Mouse (Mus musculus) intestine, embryonic 16.5 days (tissue): Measurements from ENCODE around the gene Gm1979. TPM values are rescaled to one million over a fixed set of nuclear protein-coding genes. Genes with fewer than 3 reads are reported as not detected.
A peak's percentile ranks its signal among the peaks of the same experiment; 100 is the strongest.
"Not testable (repeated sequence)": the region's sequence is repeated elsewhere in the genome, so short reads cannot be mapped to it uniquely, and the experiment has no call there.

Experiments
- ATAC-seq: fragments of 200-750 bp; cut with Nextera tagmentation; 2 replicates; pipeline ENCODE4 v1.8.0; 2017; ENCODE audit warnings: moderate TSS enrichment, moderate library complexity
- H3K27ac ChIP-seq: fragments of 300-500 bp; sonication (generic); 2 replicates; pipeline ENCODE4 v1.5.1; 2014; ENCODE audit warnings: mild to moderate bottlenecking, low read length
- H3K27me3 ChIP-seq: fragments of 300-500 bp; sonication (generic); replicated peaks from 2 replicates; pipeline ENCODE4 v1.6.1; 2014; ENCODE audit warnings: low read length, control low read depth, mixed read lengths; ENCODE audit not compliant: control insufficient read depth, insufficient read depth
- H3K36me3 ChIP-seq: fragments of 300-500 bp; sonication (generic); 2 replicates; pipeline ENCODE4 v1.6.1; 2014; ENCODE audit warnings: low read length, control low read depth; ENCODE audit not compliant: control insufficient read depth, insufficient read depth
- H3K4me1 ChIP-seq: fragments of 300-500 bp; sonication (generic); 2 replicates; pipeline ENCODE4 v1.6.1; 2014; ENCODE audit warnings: low read length, control low read depth, mixed read lengths; ENCODE audit not compliant: control insufficient read depth, insufficient read depth
- H3K4me2 ChIP-seq: fragments of 300-500 bp; sonication (generic); 2 replicates; pipeline ENCODE4 v1.6.1; 2014; ENCODE audit warnings: low read depth, low read length, control low read depth
- H3K4me3 ChIP-seq: fragments of 300-500 bp; sonication (generic); 2 replicates; pipeline ENCODE4 v1.5.1; 2014; ENCODE audit warnings: mild to moderate bottlenecking, low read length
- H3K9ac ChIP-seq: fragments of 300-500 bp; sonication (generic); 2 replicates; pipeline ENCODE4 v1.6.1; 2014; ENCODE audit warnings: low read depth, low read length
- H3K9me3 ChIP-seq: fragments of 300-500 bp; sonication (generic); 2 replicates; pipeline ENCODE4 v1.6.1; 2016; ENCODE audit warnings: low read length, control low read depth; ENCODE audit not compliant: control insufficient read depth
- WGBS: fragments of 180-500 bp; shearing (Covaris S2); extraction: QIAGEN DNeasy Blood & Tissue Kit; methylation state at CpG from one replicate; pipeline ENCODE4 v1.1.7; 2014; 5-methylcytosine and 5-hydroxymethylcytosine counted together
- polyA plus RNA-seq: library from polyadenylated mRNA; unstranded; fragments of >200 nt; fragmentation: Nextera tagmentation; extraction: Ambion mirVana; gene quantifications from 2 replicates; pipeline ENCODE4 v1.2.1, GENCODE M21; 2015

Gene Gm1979
- polyA plus RNA-seq = not detected in 2 replicates

DNA sequence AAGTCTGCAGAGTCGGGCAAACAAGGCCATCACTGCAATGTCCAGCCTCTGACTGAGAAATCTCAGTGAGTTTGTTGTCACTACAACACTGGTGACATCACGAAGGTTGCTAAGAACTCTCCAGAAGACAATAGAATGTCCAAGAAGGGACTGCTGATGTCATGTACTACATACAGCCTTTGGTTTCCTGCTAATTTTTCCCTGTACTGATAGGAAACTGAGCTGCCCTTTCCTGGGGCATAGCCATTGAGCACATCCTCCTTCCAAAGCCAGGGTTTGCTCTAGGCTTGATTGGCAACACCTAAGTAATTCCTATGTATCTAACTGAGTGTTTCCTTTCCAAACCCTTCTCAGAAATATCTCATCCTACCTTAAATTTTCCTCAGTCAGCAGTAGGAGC is at the start of gene Gm1979:
TSS of gene Gm1979 (minus strand) at position 101 of the 400 bp plus-strand sequence.
- H3K27ac ChIP-seq, H3K4me1 ChIP-seq, ATAC-seq, H3K9me3 ChIP-seq, H3K9ac ChIP-seq, H3K36me3 ChIP-seq, H3K4me2 ChIP-seq, H3K4me3 ChIP-seq, H3K27me3 ChIP-seq: not testable (repeated sequence)
- 92% methylated on average over 1 of the region's 2 CpGs for WGBS

DNA sequence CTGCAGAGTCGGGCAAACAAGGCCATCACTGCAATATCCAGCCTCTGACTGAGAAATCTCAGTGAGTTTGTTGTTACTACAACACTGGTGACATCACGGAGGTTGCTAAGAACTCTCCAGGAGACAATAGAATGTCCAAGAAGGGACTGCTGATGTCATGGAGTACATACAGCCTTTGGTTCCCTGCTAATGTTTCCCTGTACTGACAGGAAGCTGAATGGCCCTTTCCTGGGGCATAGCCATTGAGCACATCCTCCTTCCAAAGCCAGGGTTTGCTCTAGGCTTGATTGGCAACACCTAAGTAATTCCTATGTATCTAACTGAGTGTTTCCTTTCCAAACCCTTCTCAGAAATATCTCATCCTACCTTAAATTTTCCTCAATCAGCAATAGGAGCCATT is 34.9 kb upstream of the Gm1979 start, which contains the start of gene Speer4a:
TSS of gene Speer4a (minus strand) at position 101 of the 400 bp plus-strand sequence.
- not testable (repeated sequence) for H3K27me3 ChIP-seq, H3K9ac ChIP-seq, H3K4me1 ChIP-seq, H3K9me3 ChIP-seq, H3K4me3 ChIP-seq, ATAC-seq, H3K4me2 ChIP-seq, H3K27ac ChIP-seq, H3K36me3 ChIP-seq
- WGBS = 74% methylated on average over 2 of the region's 2 CpGs

DNA sequence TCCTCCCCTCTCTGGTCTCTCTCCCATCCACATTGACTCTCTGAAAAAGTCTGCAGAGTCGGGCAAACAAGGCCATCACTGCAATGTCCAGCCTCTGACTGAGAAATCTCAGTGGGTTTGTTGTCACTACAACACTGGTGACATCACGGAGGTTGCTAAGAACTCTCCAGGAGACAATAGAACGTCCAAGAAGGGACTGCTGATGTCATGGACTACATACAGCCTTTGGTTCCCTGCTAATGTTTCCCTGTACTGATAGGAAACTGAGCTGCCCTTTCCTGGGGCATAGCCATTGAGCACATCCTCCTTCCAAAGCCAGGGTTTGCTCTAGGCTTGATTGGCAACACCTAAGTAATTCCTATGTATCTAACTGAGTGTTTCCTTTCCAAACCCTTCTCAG is 18.2 kb upstream of the Gm1979 start, which contains the start of gene Gm5862:
TSS of gene Gm5862 (minus strand) at position 101 of the 400 bp plus-strand sequence.
- H3K27me3 ChIP-seq, H3K27ac ChIP-seq, H3K36me3 ChIP-seq, H3K4me2 ChIP-seq, H3K9ac ChIP-seq, H3K4me3 ChIP-seq, ATAC-seq, H3K9me3 ChIP-seq, H3K4me1 ChIP-seq: not testable (repeated sequence)
- WGBS = no CpG with 5 or more reads among the region's 3 CpGs

DNA sequence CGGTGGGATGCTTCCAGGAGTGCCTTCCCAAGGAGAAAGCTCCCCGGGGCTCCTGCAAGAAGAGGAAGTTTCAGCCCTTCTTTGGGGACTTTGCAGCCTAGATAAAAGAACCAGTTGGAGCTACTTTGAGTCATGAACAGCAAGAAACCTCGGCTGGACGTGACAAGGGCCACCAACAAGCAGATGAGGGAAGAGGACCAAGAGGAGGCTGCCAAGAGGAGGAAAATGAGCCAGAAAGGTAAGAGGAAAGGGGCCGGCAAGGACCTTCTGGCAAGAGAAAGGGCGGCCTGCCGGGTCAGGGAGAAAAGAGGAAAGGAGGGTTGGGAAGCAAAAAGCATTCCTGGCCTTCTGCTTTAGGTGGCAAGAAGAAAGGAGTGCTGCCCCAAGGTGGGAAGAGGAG is 3.1 kb upstream of the Gm1979 start:
- H3K4me1 ChIP-seq, H3K9me3 ChIP-seq, H3K9ac ChIP-seq, H3K4me2 ChIP-seq, H3K27me3 ChIP-seq, H3K4me3 ChIP-seq, H3K27ac ChIP-seq, H3K36me3 ChIP-seq, ATAC-seq: not testable (repeated sequence)
- 68% methylated on average over 6 of the region's 7 CpGs for WGBS

DNA sequence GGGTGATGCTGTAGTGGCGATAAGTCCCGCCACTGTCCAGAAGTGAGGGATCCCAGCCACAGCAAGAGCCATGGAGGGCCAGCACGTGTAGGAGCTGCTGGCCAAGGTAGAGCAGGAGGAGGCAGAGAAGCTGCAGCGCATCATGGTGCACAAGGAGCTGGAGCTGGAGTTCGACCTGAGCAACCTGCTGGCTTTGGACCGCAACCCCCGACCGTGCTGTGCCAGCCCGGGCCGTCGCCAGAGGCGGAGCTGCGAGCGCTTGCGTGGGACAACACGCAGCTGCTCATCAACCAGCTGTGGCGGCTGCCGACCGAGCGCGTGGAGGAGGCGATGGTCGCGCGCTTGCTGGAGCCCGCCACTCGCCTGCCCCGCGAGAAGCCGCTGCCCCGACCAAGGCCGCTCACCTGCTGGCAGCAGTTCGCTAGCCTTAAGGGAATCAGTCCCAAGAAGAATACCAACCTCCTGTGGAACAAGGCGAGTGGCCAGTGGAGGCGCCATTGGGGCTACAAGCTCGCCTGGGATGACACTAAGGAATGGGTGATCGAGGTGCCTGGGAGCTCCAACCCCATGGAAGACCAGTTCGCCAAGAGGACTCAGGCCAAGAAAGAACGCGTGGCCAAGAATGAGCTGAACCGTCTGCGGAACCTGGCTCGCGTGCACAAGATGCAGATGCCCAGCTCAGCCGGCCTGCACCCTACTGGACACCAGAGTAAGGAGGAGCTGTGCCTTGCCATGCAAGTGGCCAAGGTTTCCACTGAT is 2.5 kb upstream of the Gm1979 start:
- H3K9me3 ChIP-seq, H3K27ac ChIP-seq, H3K27me3 ChIP-seq, H3K9ac ChIP-seq, H3K36me3 ChIP-seq, H3K4me1 ChIP-seq: not testable (repeated sequence)
- peak; percentile 73 for ATAC-seq
- H3K4me3 ChIP-seq = peak overlapping the region; percentile 36
- 14% methylated on average over 45 of the region's 45 CpGs for WGBS
- H3K4me2 ChIP-seq = peak overlapping the region; percentile 46

DNA sequence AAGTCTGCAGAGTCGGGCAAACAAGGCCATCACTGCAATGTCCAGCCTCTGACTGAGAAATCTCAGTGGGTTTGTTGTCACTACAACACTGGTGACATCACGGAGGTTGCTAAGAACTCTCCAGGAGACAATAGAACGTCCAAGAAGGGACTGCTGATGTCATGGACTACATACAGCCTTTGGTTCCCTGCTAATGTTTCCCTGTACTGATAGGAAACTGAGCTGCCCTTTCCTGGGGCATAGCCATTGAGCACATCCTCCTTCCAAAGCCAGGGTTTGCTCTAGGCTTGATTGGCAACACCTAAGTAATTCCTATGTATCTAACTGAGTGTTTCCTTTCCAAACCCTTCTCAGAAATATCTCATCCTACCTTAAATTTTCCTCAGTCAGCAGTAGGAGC is 16.0 kb downstream of the Gm1979 start, which contains the start of gene Gm21698:
TSS of gene Gm21698 (minus strand) at position 101 of the 400 bp plus-strand sequence.
- H3K27ac ChIP-seq, H3K9me3 ChIP-seq, H3K4me2 ChIP-seq, H3K9ac ChIP-seq, H3K4me1 ChIP-seq, ATAC-seq, H3K36me3 ChIP-seq, H3K27me3 ChIP-seq, H3K4me3 ChIP-seq: not testable (repeated sequence)
- no CpG with 5 or more reads among the region's 3 CpGs for WGBS

DNA sequence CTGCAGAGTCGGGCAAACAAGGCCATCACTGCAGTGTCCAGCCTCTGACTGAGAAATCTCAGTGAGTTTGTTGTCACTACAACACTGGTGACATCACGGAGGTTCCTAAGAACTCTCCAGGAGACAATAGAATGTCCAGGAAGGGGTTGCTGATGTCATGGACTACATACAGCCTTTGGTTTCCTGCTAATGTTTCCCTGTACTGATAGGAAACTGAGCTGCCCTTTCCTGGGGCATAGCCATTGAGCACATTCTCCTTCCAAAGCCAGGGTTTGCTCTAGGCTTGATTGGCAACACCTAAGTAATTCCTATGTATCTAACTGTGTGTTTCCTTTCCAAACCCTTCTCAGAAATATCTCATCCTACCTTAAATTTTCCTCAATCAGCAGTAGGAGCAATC is 32.0 kb downstream of the Gm1979 start, which contains the start of gene Gm21680:
TSS of gene Gm21680 (minus strand) at position 101 of the 400 bp plus-strand sequence.
- not testable (repeated sequence) for H3K27me3 ChIP-seq, H3K4me3 ChIP-seq, H3K4me1 ChIP-seq, ATAC-seq, H3K9ac ChIP-seq, H3K4me2 ChIP-seq, H3K36me3 ChIP-seq, H3K9me3 ChIP-seq, H3K27ac ChIP-seq
- no CpG with 5 or more reads among the region's 2 CpGs for WGBS

DNA sequence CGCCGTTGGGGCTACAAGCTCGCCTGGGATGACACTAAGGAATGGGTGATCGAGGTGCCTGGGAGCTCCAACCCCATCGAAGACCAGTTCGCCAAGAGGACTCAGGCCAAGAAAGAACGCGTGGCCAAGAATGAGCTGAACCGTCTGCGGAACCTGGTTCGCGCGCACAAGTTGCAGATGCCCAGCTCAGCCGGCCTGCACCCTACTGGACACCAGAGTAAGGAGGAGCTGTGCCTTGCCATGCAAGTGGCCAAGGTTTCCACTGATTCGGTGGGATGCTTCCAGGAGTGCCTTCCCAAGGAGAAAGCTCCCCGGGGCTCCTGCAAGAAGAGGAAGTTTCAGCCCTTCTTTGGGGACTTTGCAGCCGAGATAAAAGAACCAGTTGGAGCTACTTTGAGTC is 47.5 kb downstream of the Gm1979 start:
- ATAC-seq, H3K9ac ChIP-seq, H3K36me3 ChIP-seq, H3K9me3 ChIP-seq, H3K4me1 ChIP-seq, H3K4me3 ChIP-seq, H3K27ac ChIP-seq, H3K27me3 ChIP-seq: not testable (repeated sequence)
- peak overlapping the region; percentile 22; the same call in 1 of the 2 replicates for H3K4me2 ChIP-seq
- 41% methylated on average over 16 of the region's 17 CpGs for WGBS

DNA sequence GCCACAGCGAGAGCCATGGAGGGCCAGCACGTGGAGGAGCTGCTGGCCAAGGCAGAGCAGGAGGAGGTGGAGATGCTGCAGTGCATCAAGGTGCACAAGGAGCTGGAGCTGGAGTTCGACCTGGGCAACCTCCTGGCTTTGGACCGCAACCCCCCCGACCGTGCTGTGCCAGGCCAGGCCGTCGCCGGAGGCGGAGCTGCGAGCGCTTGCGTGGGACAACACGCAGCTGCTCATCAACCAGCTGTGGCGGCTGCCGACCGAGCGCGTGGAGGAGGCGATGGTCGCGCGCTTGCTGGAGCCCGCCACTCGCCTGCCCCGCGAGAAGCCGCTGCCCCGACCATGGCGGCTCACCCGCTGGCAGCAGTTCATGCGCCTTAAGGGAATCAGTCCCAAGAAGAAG is 48.0 kb downstream of the Gm1979 start:
- H3K4me2 ChIP-seq = peak overlapping the region; percentile 22; the same call in 1 of the 2 replicates
- not testable (repeated sequence) for H3K4me3 ChIP-seq, H3K27ac ChIP-seq, H3K27me3 ChIP-seq, ATAC-seq, H3K4me1 ChIP-seq, H3K9ac ChIP-seq, H3K36me3 ChIP-seq, H3K9me3 ChIP-seq
- WGBS = 26% methylated on average over 25 of the region's 32 CpGs
